Mouse (Mus musculus) midbrain, embryonic 15.5 days (tissue): ENCODE measurements around the gene Defa33. TPM values are rescaled to one million over a fixed set of nuclear protein-coding genes. Genes with fewer than 3 reads are reported as not detected.
"Not testable (repeated sequence)": the region's sequence is repeated elsewhere in the genome, so short reads cannot be mapped to it uniquely, and the experiment has no call there.

Source experiments
- ATAC-seq: fragments of 200-750 bp; cut with Nextera tagmentation; replicated peaks from 2 replicates; pipeline ENCODE4 v1.8.0; 2017; ENCODE audit warnings: moderate TSS enrichment
- H3K27ac ChIP-seq: fragments of 300-500 bp; sonication (generic); 2 replicates; pipeline ENCODE4 v1.5.1; 2015; ENCODE audit warnings: mild to moderate bottlenecking, inconsistent platforms
- H3K27me3 ChIP-seq: fragments of 300-500 bp; sonication (generic); replicated peaks from 2 replicates; pipeline ENCODE4 v1.6.1; 2015; ENCODE audit warnings: inconsistent platforms
- H3K36me3 ChIP-seq: fragments of 300-500 bp; sonication (generic); replicated peaks from 2 replicates; pipeline ENCODE4 v1.6.1; 2015; ENCODE audit warnings: inconsistent platforms
- H3K4me1 ChIP-seq: fragments of 300-500 bp; sonication (generic); 2 replicates; pipeline ENCODE4 v1.6.1; 2015; ENCODE audit warnings: inconsistent platforms
- H3K4me2 ChIP-seq: fragments of 300-500 bp; sonication (generic); 2 replicates; pipeline ENCODE4 v1.6.1; 2015; ENCODE audit warnings: inconsistent platforms, mild to moderate bottlenecking, moderate library complexity
- H3K4me3 ChIP-seq: fragments of 300-500 bp; sonication (generic); 2 replicates; pipeline ENCODE4 v1.5.1; 2015; ENCODE audit warnings: mild to moderate bottlenecking, inconsistent platforms
- H3K9ac ChIP-seq: fragments of 300-500 bp; sonication (generic); 2 replicates; pipeline ENCODE4 v1.6.1; 2015; ENCODE audit warnings: mild to moderate bottlenecking, inconsistent platforms
- H3K9me3 ChIP-seq: fragments of 300-500 bp; sonication (generic); 2 replicates; pipeline ENCODE4 v1.6.1; 2016; ENCODE audit warnings: inconsistent platforms
- WGBS: fragments of 180-500 bp; shearing (Covaris S2); methylation state at CpG from one replicate; pipeline ENCODE4 v1.1.7; 2015; ENCODE audit warnings: mixed read lengths; 5-methylcytosine and 5-hydroxymethylcytosine counted together
- polyA plus RNA-seq: library from polyadenylated mRNA; unstranded; fragments of >200 nt; fragmentation: Nextera tagmentation; extraction: Ambion mirVana; gene quantifications from 2 replicates; pipeline ENCODE4 v1.2.1, GENCODE M21; 2015

Gene Defa33
- polyA plus RNA-seq, result not detected in 2 replicates

GRCm38 (mm10) chr8:21391511-21391910 is at the start of gene Defa33:
Defa33 (plus strand) TSS chr8:21391811.
- H3K4me1 ChIP-seq, H3K9ac ChIP-seq, H3K36me3 ChIP-seq, ATAC-seq, H3K27me3 ChIP-seq, H3K9me3 ChIP-seq, H3K4me2 ChIP-seq, H3K4me3 ChIP-seq, H3K27ac ChIP-seq: not testable (repeated sequence)
- WGBS, result no CpG with 5 or more reads among the region's 2 CpGs

- not testable (repeated sequence) for H3K9me3 ChIP-seq, H3K27ac ChIP-seq, H3K27me3 ChIP-seq, H3K4me3 ChIP-seq, H3K9ac ChIP-seq, ATAC-seq, H3K4me2 ChIP-seq, H3K36me3 ChIP-seq, H3K4me1 ChIP-seq
- 83% methylated on average over 1 of the region's 2 CpGs for WGBS
Measured at GRCm38 (mm10) chr8:21378215-21378614, 13.4 kb upstream of the Defa33 start, which contains the start of gene Defa2. Defa2 (plus strand) TSS chr8:21378515.

- not testable (repeated sequence) for H3K27ac ChIP-seq, H3K4me1 ChIP-seq, H3K9me3 ChIP-seq, H3K4me3 ChIP-seq, H3K27me3 ChIP-seq, H3K36me3 ChIP-seq, H3K4me2 ChIP-seq, H3K9ac ChIP-seq, ATAC-seq
- no CpG with 5 or more reads among the region's 1 CpGs for WGBS
Measured at GRCm38 (mm10) chr8:21427111-21427510, 35.5 kb downstream of the Defa33 start, which contains the start of gene Defa36. Defa36 (plus strand) TSS chr8:21427411.

Other genes starting within 250 kb of the Defa33 start
- gene Defa22, start 229.5 kb upstream of the Defa33 start, polyA plus RNA-seq, result not detected in 2 replicates
- gene Defa31, start 200.2 kb upstream of the Defa33 start, polyA plus RNA-seq, result not detected in 2 replicates
- gene Gm15293, start 190.2 kb upstream of the Defa33 start, polyA plus RNA-seq, result not detected in 2 replicates
- gene Gm15292, start 142.1 kb upstream of the Defa33 start, polyA plus RNA-seq, result not detected in 2 replicates
- gene Defa27, start 76.3 kb upstream of the Defa33 start, polyA plus RNA-seq, result not detected in 2 replicates
- gene Defa29, start 64.8 kb upstream of the Defa33 start, polyA plus RNA-seq, result not detected in 2 replicates
- not detected in 2 replicates for gene Defa2, start 13.3 kb upstream of the Defa33 start, polyA plus RNA-seq
- not detected in 2 replicates for gene Defa36, start 35.6 kb downstream of the Defa33 start, polyA plus RNA-seq
- not detected in 2 replicates for gene Gm7849, start 64.7 kb downstream of the Defa33 start, polyA plus RNA-seq
- gene Defa20, start 117.4 kb downstream of the Defa33 start, polyA plus RNA-seq, result not detected in 2 replicates
- gene Defa32, start 137.2 kb downstream of the Defa33 start, polyA plus RNA-seq, result not detected in 2 replicates
- gene Defa37, start 173.6 kb downstream of the Defa33 start, polyA plus RNA-seq, result not detected in 2 replicates
- gene Defa28, start 191.2 kb downstream of the Defa33 start, polyA plus RNA-seq, result not detected in 2 replicates
- gene Gm7861, start 202.7 kb downstream of the Defa33 start, polyA plus RNA-seq, result not detected in 2 replicates
- gene Defa26, start 226.4 kb downstream of the Defa33 start, polyA plus RNA-seq, result not detected in 2 replicates